Mouse (Mus musculus): ENCODE data around the gene Olfr538.
"Not testable (repeated sequence)": the region's sequence is repeated elsewhere in the genome, so short reads cannot be mapped to it uniquely, and the experiment has no call there.

Olfr538 gene

GRCm38 (mm10) chr7:140567586-140567985 lies at the start of gene Olfr538:
Olfr538 (plus strand) TSS chr7:140567886.
- no peak for DNase-seq (ENCODE audit: low read depth, low spot score)

GRCm38 (mm10) chr7:140539746-140540145 lies 27.9 kb upstream of the Olfr538 start:
- no peak for DNase-seq (ENCODE audit: low read depth, low spot score)

DNA sequence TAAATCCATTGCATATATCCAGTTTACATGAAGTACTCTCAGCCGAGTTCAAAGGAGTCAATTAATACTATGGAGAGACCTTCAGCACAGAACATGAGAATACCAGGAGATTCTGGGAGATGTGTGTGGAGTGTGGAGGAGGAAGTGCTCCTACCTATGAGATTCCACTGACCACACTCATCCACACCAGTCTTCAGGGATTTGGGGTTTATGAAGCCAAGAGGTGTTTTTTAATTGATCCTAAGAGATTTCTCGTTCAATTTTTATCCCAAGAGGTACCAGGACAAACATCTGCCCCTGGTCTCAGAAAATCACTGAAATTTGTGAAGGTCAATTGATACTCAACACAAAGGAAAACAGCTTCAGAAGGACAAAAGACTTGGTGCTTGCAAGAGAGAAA lies 33.3 kb downstream of the Olfr538 start, which contains the start of gene Olfr46:
Gene Olfr46, plus strand, starts transcription at position 301 of the 400 bp plus-strand sequence.
- DNase-seq (ENCODE audit: low read depth, low spot score): not testable (repeated sequence)
